Mouse (Mus musculus) thymus, postnatal 4 days (tissue): ENCODE results near the gene Drg2.
A peak's percentile ranks its signal among the peaks of the same experiment; 100 is the strongest.

Experiments
- DNase-seq: peaks from one replicate; pipeline ENCODE4 v3.0.0; 2021

Drg2 gene

GRCm38 (mm10) chr11:60474534-60474933 lies 20.1 kb downstream of the Drg2 start:
- no peak for DNase-seq

GRCm38 (mm10) chr11:60475668-60476362 lies 21.4 kb downstream of the Drg2 start:
- no peak for DNase-seq

GRCm38 (mm10) chr11:60478121-60478520 lies 23.7 kb downstream of the Drg2 start:
- no peak for DNase-seq

GRCm38 (mm10) chr11:60486267-60486666 lies 31.9 kb downstream of the Drg2 start:
- DNase-seq = no peak

- no peak for DNase-seq
These were observed 38.3 kb downstream of the Drg2 start for GRCm38 (mm10) chr11:60492726-60493125.

GRCm38 (mm10) chr11:60495692-60496091 lies 41.3 kb downstream of the Drg2 start:
- no peak for DNase-seq

GRCm38 (mm10) chr11:60507281-60507680 lies 52.9 kb downstream of the Drg2 start:
- no peak for DNase-seq

GRCm38 (mm10) chr11:60508950-60509349 lies 54.6 kb downstream of the Drg2 start:
- DNase-seq = no peak

- peak; percentile 43 for DNase-seq
These were observed 55.1 kb downstream of the Drg2 start for GRCm38 (mm10) chr11:60509500-60509899.

GRCm38 (mm10) chr11:60511893-60512292 lies 57.5 kb downstream of the Drg2 start:
- DNase-seq = no peak

- DNase-seq = no peak
These were observed 58.1 kb downstream of the Drg2 start for GRCm38 (mm10) chr11:60512520-60512919.

GRCm38 (mm10) chr11:60514941-60515340 lies 60.5 kb downstream of the Drg2 start:
- DNase-seq = no peak

GRCm38 (mm10) chr11:60518305-60518704 lies 63.9 kb downstream of the Drg2 start:
- no peak for DNase-seq
